Mouse (Mus musculus) liver, embryonic 14.5 days (tissue): ENCODE measurements around the gene Gpc6. TPM values are rescaled to one million over a fixed set of nuclear protein-coding genes. Genes with fewer than 3 reads are reported as not detected.

Experiments
- ATAC-seq: fragments of 200-750 bp; cut with Nextera tagmentation; 2 replicates; pipeline ENCODE4 v1.8.0; 2017; ENCODE audit warnings: moderate number of reproducible peaks, mild to moderate bottlenecking, moderate library complexity; ENCODE audit not compliant: insufficient read depth
- DNase-seq, 3 experiments: peaks; one replicate each; pipeline ENCODE4 v3.0.0-alpha.2; 2012 to 2013; ENCODE audit warnings: low read depth in 3 of 3, low spot score in 3 of 3
- H3K27ac ChIP-seq: fragments of 300-500 bp; sonication (generic); 2 replicates; pipeline ENCODE4 v1.5.1; 2014; ENCODE audit warnings: moderate library complexity, mild to moderate bottlenecking, control low read depth, inconsistent platforms
- H3K27me3 ChIP-seq: fragments of 300-500 bp; sonication (generic); 2 replicates; pipeline ENCODE4 v1.6.1; 2014; ENCODE audit warnings: mild to moderate bottlenecking, low read length, moderate library complexity; ENCODE audit not compliant: control insufficient read depth, insufficient read depth
- H3K36me3 ChIP-seq: fragments of 300-500 bp; sonication (generic); replicated peaks from 2 replicates; pipeline ENCODE4 v1.6.1; 2014; ENCODE audit warnings: low read depth; ENCODE audit not compliant: control insufficient read depth, insufficient read depth
- H3K4me1 ChIP-seq, 2 experiments: fragments of 200-500 bp in 1 of 2; fragments of 300-500 bp in 1 of 2; sonication (generic) in 1 of 2; replicated peaks; 2 replicates each; pipeline ENCODE4 v1.6.1; 2012 to 2014; ENCODE audit warnings: antibody characterized with exemption in 1 of 2, inconsistent platforms in 1 of 2, low read length in 1 of 2; ENCODE audit not compliant: control insufficient read depth in 2 of 2, insufficient read depth in 2 of 2
- H3K4me2 ChIP-seq: fragments of 300-500 bp; sonication (generic); 2 replicates; pipeline ENCODE4 v1.6.1; 2014; ENCODE audit warnings: low read depth, mild to moderate bottlenecking, control low read depth, moderate library complexity
- H3K4me3 ChIP-seq, 2 experiments: fragments of 200-500 bp in 1 of 2; fragments of 300-500 bp in 1 of 2; sonication (generic) in 1 of 2; 2 replicates each; pipeline ENCODE4 v1.5.1; 2012 to 2014; ENCODE audit warnings: low read depth in 2 of 2, low read length in 2 of 2, mild to moderate bottlenecking in 2 of 2, control low read depth in 1 of 2, inconsistent platforms in 1 of 2, moderate library complexity in 1 of 2; ENCODE audit not compliant: insufficient read depth in 1 of 2
- H3K9ac ChIP-seq: fragments of 300-500 bp; sonication (generic); replicated peaks from 2 replicates; pipeline ENCODE4 v1.6.1; 2014; ENCODE audit warnings: mild to moderate bottlenecking, control low read depth, moderate library complexity
- H3K9me3 ChIP-seq: fragments of 300-500 bp; sonication (generic); 2 replicates; pipeline ENCODE4 v1.6.1; 2016; ENCODE audit warnings: low read length, mixed read lengths; ENCODE audit not compliant: control insufficient read depth
- CTCF ChIP-seq: IDR thresholded peaks from 2 replicates; pipeline ENCODE4 v1.5.1; 2016; ENCODE audit warnings: antibody characterized with exemption, low read depth, control low read depth
- EP300 ChIP-seq: IDR thresholded peaks from 2 replicates; pipeline ENCODE4 v1.6.1; 2016; ENCODE audit warnings: antibody characterized with exemption, low read depth
- WGBS: fragments of 180-500 bp; shearing (Covaris S2); extraction: QIAGEN DNeasy Blood & Tissue Kit; methylation state at CpG from one replicate; pipeline ENCODE4 v1.1.7; 2014; ENCODE audit not compliant: insufficient replicate concordance; 5-methylcytosine and 5-hydroxymethylcytosine counted together
- polyA plus RNA-seq, 2 experiments: library from polyadenylated mRNA; depleted of rRNA in 1 of 2; stranded (reverse) in 1 of 2; unstranded in 1 of 2; fragments of >200 nt; fragmentation: Nextera tagmentation in 1 of 2; extraction: Ambion mirVana in 1 of 2; gene quantifications; 2 replicates each; pipeline versions ENCODE4 v1.2.1 to v1.2.3; 2012 to 2014

The Gpc6 gene
- polyA plus RNA-seq, 2 experiments: 0.97 to 2.3 TPM

DNA sequence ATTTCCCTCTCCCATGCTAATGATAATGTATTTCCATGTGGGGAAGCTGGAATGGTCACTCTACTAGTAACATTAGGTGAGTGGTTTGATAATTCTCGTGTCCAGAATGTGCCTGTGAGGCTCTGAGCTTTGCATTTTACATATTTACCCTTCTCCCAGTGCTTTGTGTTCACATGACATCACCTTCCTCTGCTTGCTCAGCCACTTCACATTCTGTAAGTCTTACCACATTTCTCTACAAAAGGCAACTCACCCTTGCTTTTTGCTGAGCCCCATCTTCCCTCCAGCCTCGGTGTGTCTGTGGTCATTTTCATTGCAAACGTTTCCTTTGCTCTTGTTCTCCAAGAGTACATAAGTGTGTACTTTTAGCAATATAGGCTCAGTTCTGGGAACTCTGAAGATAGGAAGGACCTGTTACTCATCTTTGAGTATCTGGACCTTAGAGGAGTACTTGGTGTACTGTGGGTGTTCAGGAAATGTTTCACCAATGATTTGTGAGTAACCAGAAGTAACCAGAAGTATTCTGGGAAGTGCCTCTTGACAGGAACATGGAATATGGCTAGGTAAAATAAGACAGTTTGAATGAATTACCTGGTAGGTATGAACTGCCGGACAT, 145.5 kb downstream of the Gpc6 start:
- no peaks in the 10 kb centered on the region for H3K27me3 ChIP-seq
- no peak overlapping the region for H3K4me3 ChIP-seq
- H3K4me1 ChIP-seq: no peaks in the 10 kb centered on the region
- no peak overlapping the region for H3K9ac ChIP-seq
- no peaks in the 10 kb centered on the region for H3K9me3 ChIP-seq
- no peak overlapping the region for H3K4me2 ChIP-seq
- WGBS: 55% methylated on average over 4 of the region's 4 CpGs
- DNase-seq (no peak), ATAC-seq (no peak)
- no peak overlapping the region for H3K27ac ChIP-seq
- TF ChIP-seq EP300: no peak
- TF ChIP-seq CTCF: no peak
- H3K36me3 ChIP-seq: no peaks in the 10 kb centered on the region

DNA sequence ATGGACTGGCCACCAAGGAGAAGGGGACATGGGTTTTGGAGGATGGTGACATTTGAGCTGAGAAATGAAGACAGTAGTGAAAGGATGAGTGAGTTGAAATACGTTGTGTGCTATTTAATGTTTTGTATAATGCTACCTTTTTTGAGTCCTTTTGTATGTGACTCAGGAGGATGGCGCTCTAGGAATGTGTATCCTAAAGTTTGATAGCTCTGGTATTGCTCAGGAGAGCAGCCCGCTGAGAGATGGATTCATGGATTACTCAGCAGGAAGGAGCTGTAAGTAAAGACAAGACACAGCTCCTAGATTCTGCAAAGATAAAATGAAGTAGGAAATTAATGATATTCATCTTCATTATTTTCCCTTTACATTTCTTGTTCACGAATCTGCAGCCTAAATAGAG, 168.5 kb downstream of the Gpc6 start:
- Histone ChIP-seq H3K4me2 (no peak overlapping the region), H3K9me3 (no peaks in the 10 kb centered on the region), H3K27me3 (no peaks in the 10 kb centered on the region), H3K4me1 (no peaks in the 10 kb centered on the region), H3K36me3 (no peaks in the 10 kb centered on the region), H3K9ac (no peak overlapping the region), H3K27ac (no peak overlapping the region), H3K4me3 (no peak overlapping the region)
- TF ChIP-seq CTCF: no peak
- no peak for TF ChIP-seq EP300
- no peak for ATAC-seq
- 59% methylated on average over 4 of the region's 4 CpGs for WGBS
- DNase-seq: no peak

DNA sequence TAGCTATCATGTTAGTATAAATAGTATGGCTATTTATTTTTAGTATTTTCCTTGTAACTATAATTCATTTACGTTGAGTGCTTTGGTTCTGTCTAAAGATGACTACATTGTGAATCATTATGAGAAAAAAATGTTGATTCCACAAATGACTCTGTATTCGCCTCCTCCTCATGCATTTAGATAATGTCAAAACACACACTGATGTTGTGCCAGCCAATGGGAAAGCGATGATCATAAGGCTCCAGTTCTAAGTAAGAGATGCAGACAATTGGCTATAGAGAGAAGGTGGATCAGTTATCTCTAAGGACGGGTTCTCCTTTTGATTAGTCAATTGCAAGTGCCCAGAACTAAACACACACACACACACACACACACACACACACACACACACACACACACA, 181.8 kb downstream of the Gpc6 start:
- DNase-seq (no peak), ATAC-seq (no peak)
- H3K36me3 ChIP-seq: no peaks in the 10 kb centered on the region
- no peaks in the 10 kb centered on the region for H3K4me1 ChIP-seq
- TF ChIP-seq EP300: no peak
- no peak overlapping the region for H3K4me3 ChIP-seq
- no peak overlapping the region for H3K27ac ChIP-seq
- WGBS: 59% methylated on average over 4 of the region's 4 CpGs
- no peak overlapping the region for H3K4me2 ChIP-seq
- H3K9ac ChIP-seq: no peak overlapping the region
- no peaks in the 10 kb centered on the region for H3K27me3 ChIP-seq
- no peaks in the 10 kb centered on the region for H3K9me3 ChIP-seq

DNA sequence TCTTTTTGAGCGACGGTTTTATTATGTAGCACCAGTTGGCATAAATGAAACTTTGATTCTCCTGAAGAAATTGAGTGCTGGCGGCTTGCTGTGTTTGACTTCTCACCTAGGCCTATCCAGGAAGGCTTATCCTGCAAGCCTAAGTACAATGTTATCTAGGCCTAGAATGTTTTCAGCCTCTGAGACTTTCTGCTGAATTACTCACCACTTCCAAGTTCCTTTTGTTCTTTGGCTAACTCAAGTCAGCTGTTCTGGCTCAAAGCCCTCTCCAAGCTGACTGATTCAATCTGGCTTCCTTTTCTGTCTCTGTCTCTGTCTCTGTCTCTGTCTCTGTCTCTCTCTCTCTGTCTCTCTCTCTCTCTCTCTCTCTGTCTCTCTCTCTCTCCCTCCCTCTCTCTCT, 188.0 kb downstream of the Gpc6 start:
- ATAC-seq: no peak
- H3K4me2 ChIP-seq: no peak overlapping the region
- DNase-seq: no peak
- H3K36me3 ChIP-seq: no peaks in the 10 kb centered on the region
- H3K4me3 ChIP-seq: no peak overlapping the region
- H3K9ac ChIP-seq: no peak overlapping the region
- TF ChIP-seq EP300 (no peak), CTCF (no peak)
- no peaks in the 10 kb centered on the region for H3K9me3 ChIP-seq
- WGBS: 60% methylated on average over 3 of the region's 3 CpGs
- H3K27ac ChIP-seq: no peak overlapping the region
- H3K27me3 ChIP-seq: no peaks in the 10 kb centered on the region
- H3K4me1 ChIP-seq: no peaks in the 10 kb centered on the region

DNA sequence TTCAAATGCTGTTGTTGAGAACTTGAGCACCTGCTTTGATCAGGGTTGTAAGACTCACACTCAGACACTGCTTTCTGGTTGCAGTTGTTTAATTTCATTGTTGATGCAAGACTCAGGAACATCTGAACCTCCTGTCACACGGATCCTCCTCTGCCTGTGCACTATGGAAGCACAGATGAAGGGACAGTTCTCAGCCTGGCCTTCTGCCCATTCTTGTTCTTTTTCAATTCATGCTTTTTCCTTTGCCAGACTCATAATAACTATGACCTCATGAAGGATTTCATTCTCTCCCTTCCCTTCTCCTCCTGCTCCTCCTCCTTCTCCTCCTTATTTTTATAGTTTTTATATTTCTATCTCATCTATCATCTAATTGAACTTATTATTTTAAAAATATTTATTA, 196.9 kb downstream of the Gpc6 start:
- Histone ChIP-seq H3K27me3 (no peaks in the 10 kb centered on the region), H3K27ac (no peak overlapping the region), H3K9ac (no peak overlapping the region), H3K4me3 (no peak overlapping the region), H3K36me3 (no peaks in the 10 kb centered on the region), H3K9me3 (no peaks in the 10 kb centered on the region), H3K4me2 (no peak overlapping the region), H3K4me1 (no peaks in the 10 kb centered on the region)
- no peak for DNase-seq
- TF ChIP-seq CTCF: no peak
- TF ChIP-seq EP300: no peak
- ATAC-seq: no peak
- WGBS: 46% methylated on average over 1 of the region's 1 CpGs
